Mouse (Mus musculus) forebrain, embryonic 12.5 days (tissue): ENCODE data around the gene Proca1. TPM values are rescaled to one million over a fixed set of nuclear protein-coding genes. Genes with fewer than 3 reads are reported as not detected.

Experiments
- ATAC-seq: fragments of 200-750 bp; cut with Nextera tagmentation; 2 replicates; pipeline ENCODE4 v1.8.0; 2017; ENCODE audit warnings: moderate TSS enrichment; ENCODE audit not compliant: low FRiP score
- H3K27ac ChIP-seq: fragments of 300-500 bp; sonication (generic); 2 replicates; pipeline ENCODE4 v1.5.1; 2016; ENCODE audit warnings: mild to moderate bottlenecking
- H3K27me3 ChIP-seq: fragments of 300-500 bp; sonication (generic); 2 replicates; pipeline ENCODE4 v1.6.1; 2016; ENCODE audit warnings: mild to moderate bottlenecking
- H3K36me3 ChIP-seq: fragments of 300-500 bp; sonication (generic); replicated peaks from 2 replicates; pipeline ENCODE4 v1.6.1; 2016; ENCODE audit warnings: mild to moderate bottlenecking
- H3K4me1 ChIP-seq: fragments of 300-500 bp; sonication (generic); 2 replicates; pipeline ENCODE4 v1.6.1; 2016
- H3K4me2 ChIP-seq: fragments of 300-500 bp; sonication (generic); 2 replicates; pipeline ENCODE4 v1.6.1; 2016; ENCODE audit warnings: mild to moderate bottlenecking, moderate library complexity
- H3K4me3 ChIP-seq: fragments of 300-500 bp; sonication (generic); replicated peaks from 2 replicates; pipeline ENCODE4 v1.5.1; 2016; ENCODE audit warnings: mild to moderate bottlenecking
- H3K9ac ChIP-seq: fragments of 300-500 bp; sonication (generic); 2 replicates; pipeline ENCODE4 v1.6.1; 2016; ENCODE audit warnings: mild to moderate bottlenecking
- H3K9me3 ChIP-seq: fragments of 300-500 bp; sonication (generic); 2 replicates; pipeline ENCODE4 v1.6.1; 2016
- WGBS: fragments of 180-500 bp; shearing (Covaris S2); methylation state at CpG from one replicate; pipeline ENCODE4 v1.1.7; 2016; 5-methylcytosine and 5-hydroxymethylcytosine counted together
- polyA plus RNA-seq: library from polyadenylated mRNA; unstranded; fragments of >200 nt; fragmentation: Nextera tagmentation; extraction: Ambion mirVana; gene quantifications from 2 replicates; pipeline ENCODE4 v1.2.1, GENCODE M21; 2016

Gene Proca1
- polyA plus RNA-seq, 1 experiment from 2014 or later: 1.5 TPM

DNA sequence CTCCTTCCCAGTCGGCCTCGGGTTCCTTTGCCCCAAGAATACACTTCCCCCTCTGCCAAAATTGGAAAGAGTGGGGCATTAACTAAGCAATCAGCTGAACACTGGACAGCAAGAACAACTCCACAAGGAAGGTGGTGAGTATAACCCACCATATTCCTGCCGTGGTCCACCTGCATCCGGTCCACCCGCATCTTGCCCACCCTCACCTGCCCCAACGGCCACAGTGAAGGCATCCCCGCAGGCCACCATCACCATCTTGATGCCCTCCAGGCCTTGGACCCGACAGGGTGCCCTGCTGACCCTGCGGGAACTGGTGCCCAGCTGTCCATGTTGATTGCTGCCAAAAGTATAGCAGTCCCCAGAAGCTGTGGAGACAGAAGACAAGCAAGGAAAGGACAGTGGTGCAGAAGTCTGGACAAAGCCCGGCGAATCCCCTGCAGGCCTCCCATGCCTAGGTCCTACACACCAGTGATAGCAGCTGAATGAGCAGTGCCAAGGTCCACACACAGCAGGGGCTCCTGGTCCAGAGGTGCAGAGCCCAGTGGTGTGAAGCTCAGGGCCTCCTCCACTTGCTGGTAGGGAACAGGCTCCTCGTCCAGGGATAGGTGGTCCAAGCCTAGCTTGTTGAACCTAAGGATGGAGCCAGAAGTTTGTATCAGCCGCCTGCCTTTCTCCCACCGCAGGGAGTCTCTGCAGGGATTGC lies 25.8 kb upstream of the Proca1 start:
- Histone ChIP-seq H3K9ac (no peak overlapping the region), H3K4me3 (no peak overlapping the region), H3K27ac (no peak overlapping the region), H3K4me2 (no peak overlapping the region), H3K27me3 (peaks cover 5% of the 10 kb centered on the region; the same call in 1 of the 2 replicates), H3K9me3 (no peaks in the 10 kb centered on the region), H3K4me1 (peaks cover 23% of the 10 kb centered on the region), H3K36me3 (peaks cover 5% of the 10 kb centered on the region)
- WGBS: 84% methylated on average over 14 of the region's 14 CpGs
- ATAC-seq: no peak

DNA sequence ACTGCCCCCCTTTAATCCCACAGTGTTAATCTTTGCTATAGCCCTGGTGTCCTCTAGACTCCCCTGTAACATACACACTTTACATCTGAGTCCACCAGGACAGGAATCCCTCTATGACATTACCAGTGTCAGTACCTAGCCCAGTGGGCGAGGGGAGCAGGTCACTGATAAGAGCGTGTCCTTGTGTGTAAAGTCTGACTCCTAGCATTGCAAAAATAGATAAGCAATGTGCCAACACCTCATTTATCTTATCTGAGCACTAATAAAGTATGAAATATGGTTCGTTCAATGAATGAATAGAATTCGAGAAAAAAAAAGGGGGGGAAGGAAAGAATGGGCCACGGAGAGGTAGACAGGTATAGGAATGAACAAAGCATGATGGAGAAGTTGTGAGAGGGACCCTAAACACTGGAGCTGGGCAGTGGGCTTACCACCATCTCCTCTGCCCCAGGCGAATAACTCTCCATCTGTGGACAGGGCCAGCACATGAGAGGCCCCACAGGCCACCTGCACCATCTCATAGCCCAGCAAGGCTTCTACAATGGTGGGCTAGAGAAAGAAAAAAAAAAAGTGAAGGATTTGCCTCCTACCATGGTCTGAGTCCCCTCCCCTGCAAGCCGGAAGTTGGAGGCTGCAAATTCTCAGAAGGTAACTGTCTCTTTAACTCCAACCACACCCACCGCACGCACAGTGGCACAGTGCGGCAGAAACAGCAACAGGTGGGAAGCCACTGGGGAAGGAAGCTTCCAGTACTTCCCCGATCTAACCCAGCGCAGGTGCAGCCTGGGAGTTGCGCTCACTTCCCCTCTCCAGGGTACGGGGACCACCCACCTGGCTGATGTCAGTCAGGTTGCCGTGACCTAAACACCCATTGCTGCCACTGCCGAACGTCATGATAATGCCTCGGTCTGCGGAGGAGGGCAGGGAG lies 24.4 kb upstream of the Proca1 start:
- Histone ChIP-seq H3K27me3 (peaks cover 5% of the 10 kb centered on the region; the same call in 1 of the 2 replicates), H3K9ac (no peak overlapping the region; the same call in 1 of the 2 replicates), H3K4me3 (no peak overlapping the region), H3K36me3 (no peaks in the 10 kb centered on the region), H3K4me1 (peaks cover 9% of the 10 kb centered on the region), H3K27ac (no peak overlapping the region), H3K4me2 (no peak overlapping the region), H3K9me3 (no peaks in the 10 kb centered on the region)
- ATAC-seq: no peak
- 61% methylated on average over 19 of the region's 19 CpGs for WGBS

GRCm38 (mm10) chr11:78170306-78170705 lies 22.9 kb upstream of the Proca1 start:
- no peaks in the 10 kb centered on the region for H3K9me3 ChIP-seq
- no peak overlapping the region for H3K9ac ChIP-seq
- H3K27me3 ChIP-seq: peaks cover 5% of the 10 kb centered on the region; the same call in 1 of the 2 replicates
- H3K36me3 ChIP-seq: no peaks in the 10 kb centered on the region
- 90% methylated on average over 15 of the region's 15 CpGs for WGBS
- H3K4me2 ChIP-seq: no peak overlapping the region
- no peak overlapping the region for H3K4me3 ChIP-seq
- no peak overlapping the region for H3K27ac ChIP-seq
- H3K4me1 ChIP-seq: peaks cover 7% of the 10 kb centered on the region
- no peak for ATAC-seq

GRCm38 (mm10) chr11:78171328-78171727 lies 21.9 kb upstream of the Proca1 start:
- ATAC-seq: no peak
- H3K36me3 ChIP-seq: no peaks in the 10 kb centered on the region
- WGBS: 79% methylated on average over 4 of the region's 4 CpGs

DNA sequence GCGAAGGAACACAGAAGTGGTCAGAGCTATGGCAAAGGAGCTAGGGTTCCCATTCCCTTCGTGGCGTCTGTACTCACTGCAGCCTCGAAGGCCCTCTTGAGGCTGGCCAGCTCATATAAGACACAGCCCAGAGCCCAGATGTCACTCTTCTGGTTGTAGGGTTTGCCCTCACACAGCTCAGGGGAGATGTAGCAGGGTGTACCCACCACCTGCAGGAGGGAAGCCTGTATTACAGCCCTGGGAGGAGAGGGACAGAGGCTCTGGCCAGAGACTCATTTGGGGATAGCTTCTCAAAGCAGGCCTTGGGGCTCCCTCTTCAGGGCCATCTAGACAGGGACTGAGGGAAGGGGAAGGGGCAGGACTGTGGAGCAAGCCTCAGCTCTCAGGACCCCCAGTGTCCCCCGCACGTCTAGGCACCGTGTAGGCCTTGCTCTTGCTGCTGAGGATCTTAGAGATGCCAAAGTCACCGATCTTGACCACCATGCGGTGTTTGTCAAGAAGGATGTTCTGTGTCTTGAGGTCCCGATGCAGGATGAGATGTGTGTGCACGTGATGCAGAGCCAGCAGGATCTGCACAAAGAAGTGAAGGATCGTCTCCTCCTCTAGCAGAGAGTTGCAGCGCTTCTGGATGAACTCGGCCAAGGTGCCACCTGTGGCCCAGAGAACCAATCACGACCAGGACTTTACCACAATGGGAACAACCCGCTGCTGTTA lies 21.0 kb upstream of the Proca1 start:
- H3K4me2 ChIP-seq: no peak overlapping the region
- no peak overlapping the region for H3K27ac ChIP-seq
- H3K9ac ChIP-seq: no peak overlapping the region
- no peak overlapping the region for H3K4me3 ChIP-seq
- no peaks in the 10 kb centered on the region for H3K9me3 ChIP-seq
- peaks cover 10% of the 10 kb centered on the region for H3K4me1 ChIP-seq
- ATAC-seq: no peak
- no peaks in the 10 kb centered on the region for H3K27me3 ChIP-seq
- no peaks in the 10 kb centered on the region for H3K36me3 ChIP-seq
- 83% methylated on average over 16 of the region's 16 CpGs for WGBS

More at GRCm38 (mm10) chr11:78171328-78171727, 21.9 kb upstream of the Proca1 start:
- peaks cover 5% of the 10 kb centered on the region; the same call in 1 of the 2 replicates for H3K27me3 ChIP-seq
- no peak overlapping the region for H3K9ac ChIP-seq
- no peak overlapping the region for H3K4me2 ChIP-seq
- H3K9me3 ChIP-seq: no peaks in the 10 kb centered on the region
- no peak overlapping the region for H3K4me3 ChIP-seq
- H3K27ac ChIP-seq: no peak overlapping the region
- peaks cover 4% of the 10 kb centered on the region; the same call in 1 of the 2 replicates for H3K4me1 ChIP-seq

DNA sequence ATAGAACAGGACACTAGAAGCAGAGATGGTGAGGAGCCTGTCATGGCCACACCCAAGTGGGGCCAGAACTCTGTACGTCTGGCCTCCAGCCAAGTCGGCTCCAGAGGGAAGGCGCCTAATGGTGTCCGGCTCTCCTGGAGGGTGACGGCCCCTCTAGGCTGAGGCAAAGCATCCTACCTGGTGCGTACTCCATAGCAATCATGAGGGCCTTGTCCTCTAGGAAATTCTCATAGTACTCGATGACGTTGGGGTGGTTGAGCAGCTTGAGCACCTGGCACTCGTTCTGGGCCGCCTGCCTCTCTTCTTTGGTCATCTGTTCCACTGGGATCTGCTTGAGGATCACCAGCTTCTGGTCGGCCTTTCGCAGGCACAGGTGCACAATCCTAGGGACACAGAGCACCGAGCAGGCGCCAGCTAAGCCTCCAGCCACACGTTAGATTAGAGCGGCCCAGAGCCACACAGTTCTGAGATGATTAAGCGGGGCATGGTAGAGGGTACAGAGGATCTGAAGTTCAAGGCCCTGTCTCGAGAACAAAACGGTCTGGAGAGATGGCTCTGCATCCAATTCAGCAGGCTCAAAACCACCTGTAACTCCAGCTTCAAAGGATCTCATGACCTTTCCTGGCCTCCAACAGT lies 20.3 kb upstream of the Proca1 start:
- H3K4me1 ChIP-seq: peaks cover 17% of the 10 kb centered on the region
- no peak for ATAC-seq
- no peak overlapping the region for H3K27ac ChIP-seq
- no peak overlapping the region for H3K4me3 ChIP-seq
- H3K9me3 ChIP-seq: no peaks in the 10 kb centered on the region
- H3K27me3 ChIP-seq: no peaks in the 10 kb centered on the region
- WGBS: 87% methylated on average over 19 of the region's 19 CpGs
- no peaks in the 10 kb centered on the region for H3K36me3 ChIP-seq
- H3K4me2 ChIP-seq: no peak overlapping the region
- H3K9ac ChIP-seq: no peak overlapping the region

DNA sequence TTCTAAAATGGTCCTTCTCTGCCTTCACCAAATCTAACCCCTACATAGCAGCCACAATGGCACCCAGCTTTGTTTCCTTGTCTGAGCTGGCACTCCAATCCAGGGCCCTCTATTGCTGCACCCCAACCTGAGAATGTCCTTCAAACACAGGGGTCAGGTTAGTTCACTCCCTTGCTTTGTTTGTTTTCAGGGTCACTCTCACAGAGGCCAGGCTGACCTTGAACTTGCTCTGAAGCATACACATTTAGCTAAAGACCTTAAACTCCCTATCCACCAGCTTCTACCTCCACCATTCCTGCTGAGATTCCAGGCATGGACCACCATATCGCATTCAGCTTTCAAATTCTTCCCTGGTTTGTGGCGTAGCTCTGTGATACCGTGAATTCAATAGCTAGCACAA lies 18.7 kb upstream of the Proca1 start:
- 93% methylated on average over 3 of the region's 3 CpGs for WGBS
- H3K4me3 ChIP-seq: no peak overlapping the region
- H3K9me3 ChIP-seq: no peaks in the 10 kb centered on the region
- peaks cover 33% of the 10 kb centered on the region for H3K4me1 ChIP-seq
- H3K4me2 ChIP-seq: no peak overlapping the region
- no peaks in the 10 kb centered on the region for H3K27me3 ChIP-seq
- H3K9ac ChIP-seq: no peak overlapping the region
- no peak overlapping the region for H3K27ac ChIP-seq
- no peak for ATAC-seq
- H3K36me3 ChIP-seq: peaks cover 3% of the 10 kb centered on the region; the same call in 1 of the 2 replicates

GRCm38 (mm10) chr11:78175771-78176401 lies 17.3 kb upstream of the Proca1 start:
- no peak for ATAC-seq
- WGBS: 11% methylated on average over 10 of the region's 10 CpGs
- peak overlapping the region; percentile 80 for H3K4me2 ChIP-seq
- H3K9me3 ChIP-seq: no peaks in the 10 kb centered on the region
- peak overlapping the region; percentile 64 for H3K4me3 ChIP-seq
- H3K27me3 ChIP-seq: no peaks in the 10 kb centered on the region
- peaks cover 16% of the 10 kb centered on the region for H3K36me3 ChIP-seq
- H3K4me1 ChIP-seq: peaks cover 46% of the 10 kb centered on the region
- peak overlapping the region; percentile 54; the same call in 1 of the 2 replicates for H3K9ac ChIP-seq
- peak overlapping the region; percentile 63 for H3K27ac ChIP-seq

- peak within 1 kb of the TSS; percentile 80 for H3K4me2 ChIP-seq
- H3K9me3 ChIP-seq: no peaks in the 10 kb centered on the region
- WGBS: under 1% methylated on average over 32 of the region's 32 CpGs
- H3K4me1 ChIP-seq: peaks cover 50% of the 10 kb centered on the region
- peak within 1 kb of the TSS; percentile 54 for H3K9ac ChIP-seq
- H3K4me3 ChIP-seq: peak within 1 kb of the TSS; percentile 64
- no peaks in the 10 kb centered on the region for H3K27me3 ChIP-seq
- H3K27ac ChIP-seq: peak within 1 kb of the TSS; percentile 91
- peaks cover 22% of the 10 kb centered on the region for H3K36me3 ChIP-seq
- peak; percentile 62 for ATAC-seq
Observed at GRCm38 (mm10) chr11:78176402-78176862, 16.8 kb upstream of the Proca1 start, which contains the start of the genes Nek8 and Tlcd1. Gene Nek8 (minus strand): TSS chr11:78176675. Gene Tlcd1 (plus strand): TSS chr11:78176711.

DNA sequence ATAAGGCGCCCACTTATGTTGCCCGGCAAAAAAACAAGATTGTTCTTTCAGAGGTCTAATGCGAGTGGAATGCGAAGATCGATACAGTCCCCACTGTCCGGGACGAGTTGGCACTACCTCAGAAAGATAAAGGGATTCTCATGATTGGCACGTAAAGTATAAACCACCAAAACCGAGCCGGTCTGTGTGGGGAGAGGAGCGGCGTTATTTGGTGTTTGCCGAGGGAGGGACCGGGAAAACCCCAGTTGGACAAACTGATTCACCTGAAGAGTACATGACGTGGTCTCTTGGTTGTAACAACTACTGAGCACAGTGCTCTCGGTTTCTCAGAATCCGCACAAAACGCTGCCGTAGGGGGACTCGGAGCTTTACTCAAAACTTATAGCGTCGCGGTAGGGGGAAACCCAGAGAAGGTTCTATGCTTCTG lies 16.3 kb upstream of the Proca1 start:
- Histone ChIP-seq H3K4me1 (peaks cover 55% of the 10 kb centered on the region), H3K9me3 (no peaks in the 10 kb centered on the region), H3K27me3 (no peaks in the 10 kb centered on the region), H3K27ac (peak overlapping the region; percentile 84; the same call in 1 of the 2 replicates), H3K9ac (peak overlapping the region; percentile 54), H3K4me2 (peak overlapping the region; percentile 80), H3K36me3 (peaks cover 27% of the 10 kb centered on the region), H3K4me3 (peak overlapping the region; percentile 64)
- ATAC-seq: no peak
- under 1% methylated on average over 23 of the region's 23 CpGs for WGBS

GRCm38 (mm10) chr11:78177437-78177836 lies 15.8 kb upstream of the Proca1 start:
- H3K36me3 ChIP-seq: peaks cover 30% of the 10 kb centered on the region
- 0 out of 2 replicates have a peak overlapping the region, but pooled peaks have one; percentile 91 for H3K27ac ChIP-seq
- H3K27me3 ChIP-seq: no peaks in the 10 kb centered on the region
- H3K4me2 ChIP-seq: peak overlapping the region; percentile 80
- H3K9ac ChIP-seq: peak overlapping the region; percentile 54; the same call in 1 of the 2 replicates
- ATAC-seq: no peak
- no peaks in the 10 kb centered on the region for H3K9me3 ChIP-seq
- peaks cover 60% of the 10 kb centered on the region for H3K4me1 ChIP-seq
- peak overlapping the region; percentile 64 for H3K4me3 ChIP-seq
- WGBS: 3% methylated on average over 10 of the region's 10 CpGs
